Mouse (Mus musculus) forebrain, embryonic 12.5 days (tissue): Measurements from ENCODE around the gene Fam210b. TPM values are rescaled to one million over a fixed set of nuclear protein-coding genes. Genes with fewer than 3 reads are reported as not detected.

ENCODE experiments used
- ATAC-seq: fragments of 200-750 bp; cut with Nextera tagmentation; 2 replicates; pipeline ENCODE4 v1.8.0; 2017; ENCODE audit warnings: moderate TSS enrichment; ENCODE audit not compliant: low FRiP score
- H3K27ac ChIP-seq: fragments of 300-500 bp; sonication (generic); 2 replicates; pipeline ENCODE4 v1.5.1; 2016; ENCODE audit warnings: mild to moderate bottlenecking
- H3K27me3 ChIP-seq: fragments of 300-500 bp; sonication (generic); 2 replicates; pipeline ENCODE4 v1.6.1; 2016; ENCODE audit warnings: mild to moderate bottlenecking
- H3K36me3 ChIP-seq: fragments of 300-500 bp; sonication (generic); replicated peaks from 2 replicates; pipeline ENCODE4 v1.6.1; 2016; ENCODE audit warnings: mild to moderate bottlenecking
- H3K4me1 ChIP-seq: fragments of 300-500 bp; sonication (generic); 2 replicates; pipeline ENCODE4 v1.6.1; 2016
- H3K4me2 ChIP-seq: fragments of 300-500 bp; sonication (generic); 2 replicates; pipeline ENCODE4 v1.6.1; 2016; ENCODE audit warnings: mild to moderate bottlenecking, moderate library complexity
- H3K4me3 ChIP-seq: fragments of 300-500 bp; sonication (generic); replicated peaks from 2 replicates; pipeline ENCODE4 v1.5.1; 2016; ENCODE audit warnings: mild to moderate bottlenecking
- H3K9ac ChIP-seq: fragments of 300-500 bp; sonication (generic); 2 replicates; pipeline ENCODE4 v1.6.1; 2016; ENCODE audit warnings: mild to moderate bottlenecking
- H3K9me3 ChIP-seq: fragments of 300-500 bp; sonication (generic); 2 replicates; pipeline ENCODE4 v1.6.1; 2016
- WGBS: fragments of 180-500 bp; shearing (Covaris S2); methylation state at CpG from one replicate; pipeline ENCODE4 v1.1.7; 2016; 5-methylcytosine and 5-hydroxymethylcytosine counted together
- polyA plus RNA-seq: library from polyadenylated mRNA; unstranded; fragments of >200 nt; fragmentation: Nextera tagmentation; extraction: Ambion mirVana; gene quantifications from 2 replicates; pipeline ENCODE4 v1.2.1, GENCODE M21; 2016

Fam210b gene
- polyA plus RNA-seq, 1 experiment from 2014 or later, result 22.4 TPM

DNA sequence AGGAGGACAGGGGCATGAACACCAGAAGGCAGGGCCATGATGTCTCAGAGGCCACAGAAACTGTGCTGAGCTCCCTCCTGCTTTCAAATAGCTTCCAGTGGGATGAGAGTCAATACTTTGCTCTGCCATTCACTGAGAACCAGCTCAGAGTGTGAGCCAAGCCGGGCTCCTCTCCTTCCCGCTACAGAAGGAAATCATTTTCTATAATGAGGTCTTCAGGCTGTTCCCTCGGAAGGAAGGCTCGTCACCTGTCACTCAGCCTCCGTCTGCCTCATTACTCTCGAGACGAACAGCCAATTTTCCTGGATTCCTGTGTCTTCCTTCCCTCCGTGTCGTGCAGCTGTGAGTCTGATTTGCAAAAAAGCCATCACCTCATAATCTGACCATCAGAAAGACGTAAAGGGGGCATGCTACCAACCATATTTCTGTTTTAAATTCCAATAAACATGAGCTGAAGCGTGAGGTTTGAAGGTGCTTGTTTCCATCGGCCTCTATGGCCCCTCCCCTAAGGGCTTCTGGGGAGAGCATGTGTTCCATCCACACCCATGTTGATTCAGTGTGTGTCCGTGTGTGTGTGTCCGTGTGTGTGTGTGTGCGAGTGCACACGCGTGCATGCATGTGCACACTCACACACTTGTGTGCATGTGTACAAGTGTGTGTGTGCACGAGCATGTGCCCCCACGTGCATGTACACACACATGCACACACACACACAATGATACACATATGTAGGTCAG is 7.0 kb upstream of the Fam210b start:
- no peak for ATAC-seq

DNA sequence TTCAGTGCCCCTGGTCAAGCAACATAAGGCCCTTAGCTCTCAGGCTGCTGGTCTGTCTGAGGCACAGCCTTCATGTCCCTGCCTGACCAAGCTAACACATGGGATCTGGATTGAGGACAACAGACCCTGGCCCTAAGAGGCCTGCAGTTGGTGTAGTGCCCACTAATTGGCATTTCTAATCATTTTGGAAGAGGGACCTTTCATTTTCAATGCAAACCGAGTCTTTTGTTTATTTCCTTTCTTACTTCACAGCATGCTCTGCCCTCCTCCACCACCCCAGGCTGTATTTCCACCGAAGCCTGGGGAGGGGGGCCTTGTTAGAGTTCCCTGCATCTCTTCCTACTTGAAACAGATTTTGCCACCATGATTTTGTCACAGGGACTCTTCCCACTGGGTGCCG is 4.4 kb upstream of the Fam210b start:
- no peaks in the 10 kb centered on the region for H3K36me3 ChIP-seq
- 24% methylated on average over 3 of the region's 3 CpGs for WGBS
- no peaks in the 10 kb centered on the region for H3K27me3 ChIP-seq
- no peak overlapping the region for H3K4me3 ChIP-seq
- H3K9ac ChIP-seq, result no peak overlapping the region
- no peak overlapping the region for H3K4me2 ChIP-seq
- no peaks in the 10 kb centered on the region for H3K9me3 ChIP-seq
- no peak for ATAC-seq
- no peak overlapping the region; the same call in 1 of the 2 replicates for H3K27ac ChIP-seq
- peaks cover 32% of the 10 kb centered on the region for H3K4me1 ChIP-seq

More for the DNA sequence above, 7.0 kb upstream of the Fam210b start:
- Histone ChIP-seq H3K27ac (peak overlapping the region; percentile 63; the same call in 1 of the 2 replicates), H3K4me2 (no peak overlapping the region), H3K36me3 (no peaks in the 10 kb centered on the region), H3K9me3 (no peaks in the 10 kb centered on the region), H3K9ac (no peak overlapping the region), H3K4me3 (no peak overlapping the region), H3K4me1 (peaks cover 20% of the 10 kb centered on the region), H3K27me3 (no peaks in the 10 kb centered on the region)
- 65% methylated on average over 19 of the region's 19 CpGs for WGBS

DNA sequence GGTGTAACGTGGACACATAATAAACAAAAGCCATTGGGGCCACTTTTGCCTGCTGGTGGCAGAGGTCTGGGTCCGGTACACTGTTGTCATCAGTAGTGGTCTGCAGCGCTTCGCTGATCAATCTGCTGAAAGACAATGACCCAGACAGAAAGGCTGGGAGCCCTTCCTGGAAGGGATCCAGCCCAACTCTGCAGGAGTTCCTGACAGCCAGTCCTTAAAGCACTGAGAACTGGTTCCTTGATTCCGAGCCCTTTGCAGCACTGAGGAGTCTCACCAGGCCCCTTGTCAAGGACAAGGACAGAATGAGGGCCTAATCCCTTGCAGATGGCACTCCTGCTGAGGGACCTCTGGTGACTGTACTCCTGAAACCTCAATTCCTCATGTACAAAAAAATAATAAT is 3.8 kb upstream of the Fam210b start:
- no peak overlapping the region for H3K9ac ChIP-seq
- WGBS, result 23% methylated on average over 5 of the region's 5 CpGs
- no peak overlapping the region for H3K4me3 ChIP-seq
- H3K36me3 ChIP-seq, result no peaks in the 10 kb centered on the region
- ATAC-seq, result no peak
- 0 out of 2 replicates have a peak overlapping the region, but pooled peaks have one; percentile 2 for H3K27ac ChIP-seq
- peaks cover 2% of the 10 kb centered on the region; the same call in 1 of the 2 replicates for H3K27me3 ChIP-seq
- no peak overlapping the region for H3K4me2 ChIP-seq
- H3K9me3 ChIP-seq, result no peaks in the 10 kb centered on the region
- H3K4me1 ChIP-seq, result peaks cover 34% of the 10 kb centered on the region

DNA sequence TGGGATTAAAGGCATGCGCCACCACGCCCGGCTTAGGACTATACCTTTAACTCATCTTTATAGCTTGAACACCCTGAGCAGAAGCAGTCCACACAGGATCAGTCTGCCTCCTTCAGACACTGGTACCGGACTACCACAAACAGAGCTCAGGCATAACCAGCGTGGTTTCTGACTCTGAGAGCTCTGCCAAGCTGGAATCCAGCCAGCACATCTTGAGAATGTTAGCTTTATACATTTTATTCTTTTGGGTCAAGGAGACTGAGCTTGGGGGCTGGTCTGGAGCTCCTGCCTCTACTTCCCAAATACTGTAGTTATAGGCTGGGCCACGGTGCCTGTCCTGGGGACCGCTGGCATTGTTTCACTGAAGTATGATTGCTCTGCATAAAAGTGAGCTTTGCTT is 1.6 kb upstream of the Fam210b start:
- ATAC-seq, result no peak
- Histone ChIP-seq H3K9me3 (no peaks in the 10 kb centered on the region), H3K4me3 (no peak overlapping the region), H3K27ac (no peak overlapping the region), H3K36me3 (no peaks in the 10 kb centered on the region), H3K4me2 (no peak overlapping the region), H3K4me1 (peaks cover 40% of the 10 kb centered on the region), H3K9ac (no peak overlapping the region), H3K27me3 (peaks cover 11% of the 10 kb centered on the region; the same call in 1 of the 2 replicates)
- 94% methylated on average over 7 of the region's 7 CpGs for WGBS

DNA sequence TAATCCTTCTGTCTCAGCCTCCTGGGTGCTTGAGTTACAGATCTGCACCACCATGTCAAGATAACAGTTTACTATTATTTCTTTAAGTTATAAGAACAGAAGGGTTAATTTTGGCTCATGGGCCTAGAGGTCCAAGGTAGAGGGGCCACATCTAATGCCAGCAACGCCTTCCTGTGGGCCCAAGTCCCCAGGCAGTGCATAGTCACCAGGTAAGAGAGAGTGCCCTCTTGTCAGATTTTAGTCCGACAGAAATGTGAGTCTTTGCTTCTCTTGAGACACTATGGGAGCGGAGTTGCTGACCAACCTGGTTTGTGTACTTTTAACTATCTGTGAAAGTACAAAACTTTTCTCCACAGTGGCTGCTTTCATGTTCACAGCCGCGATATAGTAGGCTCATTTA is 696 bp upstream of the Fam210b start:
- peak overlapping the region; percentile 71 for H3K27ac ChIP-seq
- H3K4me2 ChIP-seq, result peak overlapping the region; percentile 95
- H3K36me3 ChIP-seq, result no peaks in the 10 kb centered on the region
- WGBS, result 26% methylated on average over 5 of the region's 5 CpGs
- H3K9ac ChIP-seq, result no peak overlapping the region
- peak overlapping the region; percentile 65 for H3K4me3 ChIP-seq
- H3K27me3 ChIP-seq, result peaks cover 11% of the 10 kb centered on the region; the same call in 1 of the 2 replicates
- no peak; the same call in 1 of the 2 replicates for ATAC-seq
- H3K9me3 ChIP-seq, result no peaks in the 10 kb centered on the region
- H3K4me1 ChIP-seq, result peaks cover 40% of the 10 kb centered on the region

DNA sequence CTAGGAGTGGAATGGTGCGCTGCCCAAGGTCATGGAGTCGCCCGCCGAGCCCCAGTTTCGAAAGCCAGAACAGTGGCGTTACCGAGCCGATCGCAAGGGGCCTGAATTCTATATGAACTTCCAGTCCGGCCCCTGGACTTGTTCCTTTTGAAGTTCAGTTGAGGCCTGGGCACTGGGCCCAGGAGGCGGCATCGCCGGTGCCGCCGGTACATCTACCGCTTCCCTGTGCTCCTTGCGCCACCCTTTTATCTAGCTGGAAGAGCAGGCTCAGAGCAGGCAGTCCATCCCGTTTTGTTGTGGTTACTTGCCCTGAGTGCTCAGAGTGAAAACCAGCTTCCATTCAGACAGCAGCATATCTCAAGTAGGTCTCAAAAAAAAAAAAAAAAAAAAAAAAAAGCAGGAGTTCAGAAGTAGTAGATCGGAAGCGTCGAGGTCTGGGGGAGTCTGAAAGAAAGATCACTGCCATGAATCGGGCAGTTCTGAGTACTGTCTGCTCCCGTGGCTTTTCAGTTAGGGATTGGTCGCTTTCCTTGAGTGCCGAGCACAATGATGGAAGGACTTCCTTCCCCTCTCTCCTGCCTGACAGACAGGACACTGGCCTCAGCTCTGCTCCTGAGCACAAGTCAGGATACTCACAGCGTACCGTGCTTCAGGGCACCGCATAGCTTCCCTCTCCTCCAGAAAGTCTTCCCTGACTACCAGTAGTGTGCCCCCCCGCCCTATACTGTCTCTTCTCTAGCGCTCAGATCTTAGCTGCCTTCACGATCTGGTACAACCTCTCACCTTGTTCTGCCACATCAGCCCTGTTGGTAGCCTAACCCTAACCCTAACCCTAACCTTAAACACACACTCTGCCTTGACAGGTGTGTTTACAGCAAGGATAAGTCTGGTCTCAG is 917 bp downstream of the Fam210b start:
- Histone ChIP-seq H3K27ac (0 out of 2 replicates have a peak overlapping the region, but pooled peaks have one; percentile 13), H3K27me3 (peaks cover 11% of the 10 kb centered on the region; the same call in 1 of the 2 replicates), H3K4me1 (peaks cover 33% of the 10 kb centered on the region), H3K36me3 (no peaks in the 10 kb centered on the region), H3K4me2 (peak overlapping the region; percentile 95), H3K9me3 (no peaks in the 10 kb centered on the region), H3K4me3 (peak overlapping the region; percentile 65), H3K9ac (peak overlapping the region; percentile 77)
- peak; percentile 0; the same call in 1 of the 2 replicates for ATAC-seq
- WGBS, result 10% methylated on average over 31 of the region's 31 CpGs

DNA sequence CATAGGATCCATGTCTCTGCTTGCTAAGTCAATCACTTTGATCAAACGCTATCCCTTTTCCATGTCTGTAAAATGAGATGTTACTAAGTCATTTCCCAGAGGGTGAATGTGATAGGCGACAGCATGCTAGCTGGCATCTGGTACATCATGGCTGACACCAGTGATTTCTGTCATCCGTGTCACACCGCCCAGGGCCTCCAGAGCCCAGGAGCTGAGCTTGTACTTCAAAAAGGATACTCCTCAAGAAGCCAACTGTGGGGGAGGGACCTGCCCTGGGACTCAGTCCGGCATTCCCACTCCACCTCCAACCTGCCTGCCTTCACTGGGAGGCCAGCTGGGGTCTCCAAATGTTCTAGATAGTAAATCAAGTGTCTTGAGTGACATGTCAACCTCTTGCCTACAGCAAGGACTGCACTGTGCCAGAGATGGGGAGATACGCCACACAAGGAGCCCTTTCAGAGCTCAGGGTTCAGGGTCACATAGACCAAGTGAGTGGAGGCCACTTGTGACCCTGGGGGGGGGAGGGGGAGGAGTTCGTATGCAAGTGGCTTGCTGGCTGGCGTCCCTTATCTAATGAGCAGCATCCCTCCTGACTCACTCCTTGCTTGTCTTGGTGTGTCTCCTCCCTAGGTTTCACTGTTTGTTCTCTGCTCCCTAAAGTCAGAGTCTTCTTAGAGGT is 1.7 kb downstream of the Fam210b start:
- no peak overlapping the region for H3K27ac ChIP-seq
- H3K27me3 ChIP-seq, result peaks cover 11% of the 10 kb centered on the region; the same call in 1 of the 2 replicates
- H3K9ac ChIP-seq, result 0 out of 2 replicates have a peak overlapping the region, but pooled peaks have one; percentile 25
- no peaks in the 10 kb centered on the region for H3K9me3 ChIP-seq
- H3K4me2 ChIP-seq, result peak overlapping the region; percentile 95
- peaks cover 26% of the 10 kb centered on the region for H3K4me1 ChIP-seq
- 78% methylated on average over 8 of the region's 8 CpGs for WGBS
- H3K4me3 ChIP-seq, result peak overlapping the region; percentile 65
- no peak for ATAC-seq
- H3K36me3 ChIP-seq, result no peaks in the 10 kb centered on the region

DNA sequence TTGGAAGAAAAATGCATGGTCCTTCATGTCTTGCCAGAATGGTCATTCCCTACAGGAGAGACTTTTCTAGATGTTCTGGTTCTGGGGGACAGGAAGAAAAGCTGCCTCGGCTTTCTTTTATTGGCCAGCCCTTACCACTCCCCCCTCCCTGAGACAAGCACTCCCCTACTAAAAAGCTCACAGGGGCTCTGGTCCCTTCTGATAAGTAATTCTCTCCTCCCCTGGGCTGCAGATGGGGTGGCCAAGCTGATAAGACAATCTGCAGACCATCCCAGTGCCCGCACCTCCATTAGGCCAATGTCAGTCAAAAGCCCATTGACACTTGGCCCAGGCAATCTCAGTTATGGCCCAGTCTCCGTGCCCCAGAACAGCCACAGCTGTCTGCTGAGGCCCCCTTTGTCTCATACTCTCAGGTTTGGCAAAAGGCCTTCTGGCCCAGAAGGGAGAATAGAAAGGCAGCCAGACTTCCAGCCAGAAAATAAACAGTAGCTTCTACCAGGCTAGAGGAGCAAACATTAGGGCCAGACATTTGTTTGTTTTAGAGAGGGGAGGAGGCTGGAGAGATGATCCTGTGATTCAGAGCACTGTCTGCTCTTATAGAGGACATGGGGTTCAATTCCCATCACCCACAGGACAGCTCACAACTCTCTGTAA is 3.1 kb downstream of the Fam210b start:
- Histone ChIP-seq H3K9me3 (no peaks in the 10 kb centered on the region), H3K27ac (no peak overlapping the region), H3K4me2 (no peak overlapping the region), H3K27me3 (peaks cover 11% of the 10 kb centered on the region; the same call in 1 of the 2 replicates), H3K4me1 (peaks cover 35% of the 10 kb centered on the region), H3K4me3 (no peak overlapping the region), H3K36me3 (no peaks in the 10 kb centered on the region), H3K9ac (no peak overlapping the region)
- no peak for ATAC-seq
- 70% methylated on average over 3 of the region's 3 CpGs for WGBS

DNA sequence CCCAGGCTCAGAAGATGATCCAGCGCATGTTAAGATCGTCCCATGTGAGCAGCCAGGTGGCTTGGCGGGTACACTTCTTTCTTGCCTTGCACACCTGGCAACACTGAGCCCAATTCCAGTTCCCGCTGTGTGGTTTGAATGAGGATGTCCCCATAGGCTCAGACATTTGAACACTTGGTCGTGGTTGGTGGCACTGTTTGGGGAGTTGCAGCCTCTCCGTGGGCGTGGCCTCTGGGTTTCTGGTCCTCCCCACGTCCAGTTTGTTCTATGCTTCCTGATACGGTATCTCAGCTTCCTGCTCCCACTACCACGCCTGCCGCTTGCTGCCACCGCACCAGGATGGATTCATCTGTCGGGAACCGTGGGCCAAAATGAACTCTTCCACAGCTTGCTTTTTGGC is 4.4 kb downstream of the Fam210b start:
- Histone ChIP-seq H3K9ac (no peak overlapping the region), H3K27me3 (peaks cover 11% of the 10 kb centered on the region; the same call in 1 of the 2 replicates), H3K36me3 (peaks cover 9% of the 10 kb centered on the region; the same call in 1 of the 2 replicates), H3K4me3 (no peak overlapping the region), H3K27ac (no peak overlapping the region), H3K9me3 (no peaks in the 10 kb centered on the region), H3K4me1 (peaks cover 33% of the 10 kb centered on the region), H3K4me2 (no peak overlapping the region)
- 81% methylated on average over 14 of the region's 14 CpGs for WGBS
- no peak for ATAC-seq

DNA sequence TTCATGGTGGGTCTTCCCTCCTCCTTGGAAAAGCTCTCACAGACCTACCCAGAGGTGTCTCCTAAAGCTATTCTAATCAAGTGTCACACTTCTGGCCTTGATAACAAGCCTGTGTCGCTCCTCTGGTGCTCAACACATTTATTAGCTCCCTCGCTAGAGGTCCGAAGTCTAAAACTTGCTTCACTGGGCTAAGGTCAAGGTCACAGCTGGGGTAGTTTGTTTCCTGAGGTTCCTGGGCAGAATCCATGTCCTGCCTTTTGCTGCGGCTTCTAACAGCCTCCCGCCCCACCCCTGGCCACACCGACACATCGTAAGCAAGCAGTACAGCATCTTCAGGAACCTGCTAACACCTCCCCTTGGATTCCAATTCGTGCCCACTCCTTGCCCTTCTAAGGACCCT is 5.4 kb downstream of the Fam210b start:
- H3K4me1 ChIP-seq, result peaks cover 33% of the 10 kb centered on the region
- no peak for ATAC-seq

DNA sequence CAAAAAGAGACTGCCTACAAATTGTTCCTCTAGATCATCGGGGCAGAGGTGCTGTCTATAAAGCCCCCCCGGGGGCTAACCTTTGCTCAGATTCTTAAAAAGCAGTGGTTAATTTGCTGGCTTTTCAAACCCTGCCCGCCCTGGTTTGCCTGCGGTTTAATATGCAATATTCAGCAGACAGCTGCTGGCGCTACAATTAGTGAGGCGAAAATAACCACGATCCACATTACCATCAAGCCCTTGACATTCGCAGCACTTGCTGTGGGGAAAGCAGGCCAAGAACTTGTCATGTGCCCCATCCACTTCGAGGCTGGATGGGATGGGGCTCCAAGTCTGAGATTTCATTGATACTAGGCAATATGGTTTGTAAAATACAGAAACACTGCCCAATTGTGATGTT is 7.9 kb downstream of the Fam210b start:
- peak overlapping the region; percentile 66 for H3K27ac ChIP-seq

More for the DNA sequence above, 5.4 kb downstream of the Fam210b start:
- Histone ChIP-seq H3K36me3 (peaks cover 19% of the 10 kb centered on the region), H3K9ac (no peak overlapping the region), H3K27me3 (peaks cover 11% of the 10 kb centered on the region; the same call in 1 of the 2 replicates), H3K9me3 (no peaks in the 10 kb centered on the region), H3K4me2 (no peak overlapping the region), H3K4me3 (no peak overlapping the region), H3K27ac (no peak overlapping the region)
- 81% methylated on average over 8 of the region's 8 CpGs for WGBS

More for the DNA sequence above, 7.9 kb downstream of the Fam210b start:
- no peak overlapping the region for H3K4me3 ChIP-seq
- no peaks in the 10 kb centered on the region for H3K9me3 ChIP-seq
- no peaks in the 10 kb centered on the region for H3K27me3 ChIP-seq
- peaks cover 19% of the 10 kb centered on the region for H3K4me1 ChIP-seq
- peak; percentile 53 for ATAC-seq
- WGBS, result 35% methylated on average over 9 of the region's 9 CpGs
- H3K36me3 ChIP-seq, result peaks cover 42% of the 10 kb centered on the region
- H3K9ac ChIP-seq, result no peak overlapping the region
- H3K4me2 ChIP-seq, result no peak overlapping the region
